Mouse (Mus musculus) mature B cell (primary cell): Measurements from ENCODE around the gene Racgap1.

Experiments
- in situ Hi-C: fragments of 300-500 bp; cut with MboI; formaldehyde crosslinking; loops from 2 replicates; pipeline ENCODE4 v1.14.3; 2019

Gene Racgap1

GRCm38 (mm10) chr15:99651163-99651872, at the start of gene Racgap1:
Racgap1 (minus strand) TSS chr15:99651656.
- in situ Hi-C loops, result no loop called here

DNA sequence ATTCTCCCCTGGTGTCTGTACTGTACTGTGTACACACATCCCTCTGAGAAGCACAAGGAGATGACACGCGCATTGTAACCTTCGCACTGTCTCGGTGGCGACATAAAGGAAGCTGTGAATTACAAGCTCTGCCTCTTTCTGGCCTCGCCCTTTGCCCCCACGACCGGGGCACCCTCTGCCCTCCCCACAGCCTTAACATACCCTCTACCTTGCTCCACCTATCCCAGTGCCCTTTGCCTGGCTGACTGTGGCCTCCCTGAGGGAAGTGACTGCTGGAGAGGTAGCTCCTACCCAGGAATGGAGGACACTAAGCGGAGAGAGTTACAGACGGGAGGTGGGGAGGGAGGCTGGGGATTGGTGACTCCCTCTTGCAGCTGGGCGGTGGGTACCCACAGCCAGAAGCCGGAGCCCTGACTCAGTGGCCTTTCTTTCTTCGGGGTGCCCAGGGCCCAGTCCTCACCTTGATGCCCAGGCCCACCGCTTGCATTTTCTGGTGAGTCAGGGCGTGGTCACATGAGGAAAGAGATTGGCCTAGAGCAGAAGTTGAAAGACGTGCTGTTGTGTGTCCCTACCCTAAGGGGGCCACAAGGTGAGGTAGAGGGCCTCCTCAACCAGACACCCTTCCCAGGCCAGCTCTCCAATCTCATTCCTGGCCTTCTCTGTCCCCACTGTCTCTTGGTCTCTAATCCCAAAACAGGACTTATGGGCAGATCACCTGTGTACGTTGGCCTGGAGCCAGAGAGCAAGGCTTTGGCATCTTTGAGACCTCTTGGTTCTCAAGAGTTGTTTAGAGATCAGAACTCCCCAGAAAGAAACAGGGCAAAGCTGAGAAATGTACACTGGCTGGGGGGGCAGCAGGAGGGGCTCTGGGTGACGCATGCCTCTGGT, 49.0 kb upstream of the Racgap1 start:
- in situ Hi-C loops, result no loop called here

DNA sequence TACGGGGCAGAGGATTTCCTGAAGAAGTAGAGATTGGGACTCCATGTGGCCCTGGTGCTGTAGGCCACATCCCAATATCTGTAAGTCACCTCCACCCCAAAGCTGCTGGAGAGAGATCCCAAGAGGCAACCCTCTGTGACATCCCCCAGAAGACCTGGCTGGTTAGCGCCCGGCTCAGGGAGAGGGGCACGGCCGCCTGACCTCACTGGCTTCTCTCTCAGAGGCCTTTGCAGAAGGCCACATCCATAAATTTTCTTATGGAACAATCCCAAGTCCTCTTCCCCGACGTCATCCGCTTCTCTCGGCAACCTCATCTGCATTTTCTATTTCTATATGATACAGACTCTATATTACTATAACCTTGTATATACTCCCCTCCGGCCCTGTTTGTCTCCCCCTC, 48.3 kb upstream of the Racgap1 start:
- in situ Hi-C loops, result no loop called here

GRCm38 (mm10) chr15:99698533-99699085, 47.2 kb upstream of the Racgap1 start:
- in situ Hi-C loops, result no loop called here

DNA sequence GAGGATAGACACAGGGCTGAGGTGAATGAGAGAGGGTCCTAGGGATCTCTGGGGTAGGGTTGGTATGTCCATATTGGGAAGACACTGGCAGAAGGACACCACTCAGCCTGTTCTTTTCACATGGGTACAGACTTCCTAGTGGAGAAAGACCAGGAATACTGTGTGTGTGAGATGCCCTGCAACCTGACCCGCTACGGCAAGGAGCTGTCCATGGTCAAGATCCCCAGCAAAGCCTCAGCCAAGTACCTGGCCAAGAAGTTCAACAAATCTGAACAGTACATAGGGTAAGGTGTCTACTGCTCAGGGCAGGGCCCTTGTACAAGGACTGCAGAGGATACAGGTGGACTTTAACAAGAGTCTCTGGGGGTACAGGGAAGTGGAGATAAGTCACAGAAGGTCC, 45.9 kb upstream of the Racgap1 start:
- in situ Hi-C loops, result no loop called here

DNA sequence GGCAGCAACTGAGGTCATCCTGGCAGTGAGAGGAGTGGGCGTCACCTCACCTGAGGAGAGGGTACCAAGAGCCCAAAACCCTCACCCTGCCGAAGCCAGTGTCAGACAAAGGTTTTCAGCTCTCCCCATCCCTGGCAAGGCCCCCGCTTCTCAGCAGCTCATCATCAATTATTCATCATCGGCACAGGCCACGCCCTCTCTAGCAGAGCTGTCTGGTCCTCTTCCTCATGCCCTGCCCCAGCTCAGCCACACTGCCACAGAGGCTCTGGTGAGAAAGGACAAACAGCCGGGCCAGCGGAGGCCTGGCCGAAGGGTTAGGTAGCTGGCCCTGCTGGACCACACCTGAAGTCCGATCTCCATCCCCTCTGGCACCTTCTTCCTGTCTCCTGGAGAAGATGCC, 40.5 kb upstream of the Racgap1 start:
- in situ Hi-C loops, result no loop called here

DNA sequence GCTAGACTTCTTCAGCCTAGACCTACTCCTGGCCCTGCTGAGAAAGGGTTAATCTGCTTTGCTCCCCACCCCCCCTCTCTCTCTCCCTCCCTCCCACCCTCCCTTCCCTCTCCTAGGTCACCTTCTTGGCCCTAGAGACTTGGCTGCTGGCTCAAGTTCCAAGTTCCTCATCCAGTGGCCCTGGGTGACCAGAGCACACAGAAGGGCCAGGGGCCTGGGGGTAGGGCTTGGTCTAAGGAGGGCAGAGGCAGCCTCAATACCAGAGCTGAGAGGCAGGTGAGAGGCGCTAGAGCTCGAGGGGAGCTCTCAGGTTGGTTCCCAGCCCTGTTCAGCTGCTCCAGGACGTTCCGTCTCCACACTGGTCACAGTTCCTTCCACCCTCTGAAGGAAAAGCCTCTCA, 39.5 kb upstream of the Racgap1 start:
- in situ Hi-C loops, result no loop called here

DNA sequence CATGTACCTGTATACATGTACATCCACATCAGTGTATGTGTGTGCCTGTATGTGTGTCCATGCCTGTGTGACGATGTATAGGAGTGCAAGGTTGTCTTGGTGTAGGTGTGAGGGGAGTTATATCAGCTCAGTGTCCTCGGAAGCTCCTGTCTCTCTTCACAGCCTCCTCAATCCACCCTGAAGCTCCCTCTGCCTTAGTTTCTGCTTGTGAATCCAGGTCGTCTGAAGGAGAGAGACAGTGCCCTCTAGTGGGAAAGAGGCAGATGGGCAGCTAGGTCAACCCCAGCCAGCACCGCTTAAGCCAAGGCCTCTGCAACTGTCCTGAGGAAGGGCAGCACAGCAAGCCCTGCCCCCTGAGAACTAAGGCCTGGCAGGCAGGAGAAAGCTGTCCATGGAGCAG, 37.3 kb upstream of the Racgap1 start:
- in situ Hi-C loops, result no loop called here

GRCm38 (mm10) chr15:99684156-99684555, 32.7 kb upstream of the Racgap1 start:
- in situ Hi-C loops, result no loop called here

DNA sequence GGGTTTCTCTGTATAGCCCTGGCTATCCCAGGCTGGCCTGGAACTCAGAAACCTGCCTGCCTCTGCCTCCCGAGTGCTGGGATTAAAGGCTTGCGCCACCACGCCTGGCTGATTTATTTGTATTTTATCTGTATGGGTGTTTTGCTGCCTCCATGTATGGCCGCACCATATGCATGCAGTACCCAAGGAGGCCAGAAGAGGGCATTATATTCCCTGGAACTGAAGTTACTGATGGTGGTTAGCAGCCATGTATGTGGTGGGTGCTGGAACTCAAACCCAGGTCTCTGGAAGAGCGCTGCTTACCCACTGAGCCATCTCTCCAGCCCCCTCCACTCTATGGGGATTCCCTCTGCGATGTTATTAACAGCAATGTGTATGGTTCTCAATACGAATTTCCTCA, 31.4 kb upstream of the Racgap1 start:
- in situ Hi-C loops, result no loop called here

DNA sequence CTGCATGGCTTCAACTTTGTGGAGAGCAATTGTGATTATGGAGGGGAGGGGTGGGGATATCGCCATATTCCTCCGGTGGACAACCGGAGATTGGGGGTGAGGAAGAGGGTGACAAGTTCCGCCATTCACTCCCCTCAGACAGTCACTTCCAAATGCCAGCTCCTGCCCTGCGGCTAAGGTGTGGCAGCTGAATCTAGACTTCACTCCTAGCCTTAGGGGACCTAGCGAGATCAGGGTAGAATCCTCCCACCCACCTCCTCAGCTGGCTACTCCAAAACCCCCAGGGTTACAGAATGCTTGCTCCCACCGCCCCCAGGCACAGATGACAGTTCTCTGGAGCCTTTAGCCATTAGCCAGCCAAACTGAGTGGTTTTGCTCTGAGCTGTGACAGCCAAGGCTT, 27.6 kb upstream of the Racgap1 start:
- in situ Hi-C loops, result no loop called here

DNA sequence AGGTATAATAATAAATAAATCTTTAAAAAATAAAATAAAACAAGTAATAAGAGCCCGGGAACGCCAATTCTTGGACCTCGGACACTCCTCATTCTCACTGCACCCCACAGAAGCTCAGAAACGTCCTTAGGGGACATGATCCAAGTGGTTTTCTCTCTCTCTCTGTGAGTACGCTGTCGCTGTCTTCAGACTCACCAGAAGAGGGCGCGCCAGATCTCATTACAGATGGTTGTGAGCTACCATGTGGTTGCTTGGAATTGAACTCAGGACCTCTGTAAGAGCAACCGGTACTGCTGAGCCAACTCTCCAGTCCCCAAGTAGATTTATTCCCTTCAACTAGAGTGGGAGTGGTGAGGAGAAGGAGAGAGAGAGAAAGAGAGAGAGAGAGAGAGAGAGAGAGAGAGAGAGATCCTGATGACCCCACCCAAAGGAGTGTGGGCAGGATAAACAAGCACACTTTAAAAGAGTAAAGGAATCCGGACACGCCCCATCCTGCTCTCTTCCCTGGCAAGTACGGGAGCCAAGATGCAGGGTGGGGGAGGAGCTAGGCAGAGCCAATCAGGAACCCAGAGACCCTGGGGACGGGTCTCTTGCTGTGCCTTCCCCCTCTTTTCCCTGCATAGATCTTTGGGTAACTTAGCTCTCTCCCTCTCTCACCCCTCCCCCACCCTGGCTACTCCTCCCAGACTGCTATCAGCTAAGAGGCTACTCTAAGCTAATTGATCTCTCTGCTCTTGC, 26.8 kb upstream of the Racgap1 start:
- in situ Hi-C loops, result no loop called here

GRCm38 (mm10) chr15:99677089-99677488, 25.6 kb upstream of the Racgap1 start:
- in situ Hi-C loops, result no loop called here

DNA sequence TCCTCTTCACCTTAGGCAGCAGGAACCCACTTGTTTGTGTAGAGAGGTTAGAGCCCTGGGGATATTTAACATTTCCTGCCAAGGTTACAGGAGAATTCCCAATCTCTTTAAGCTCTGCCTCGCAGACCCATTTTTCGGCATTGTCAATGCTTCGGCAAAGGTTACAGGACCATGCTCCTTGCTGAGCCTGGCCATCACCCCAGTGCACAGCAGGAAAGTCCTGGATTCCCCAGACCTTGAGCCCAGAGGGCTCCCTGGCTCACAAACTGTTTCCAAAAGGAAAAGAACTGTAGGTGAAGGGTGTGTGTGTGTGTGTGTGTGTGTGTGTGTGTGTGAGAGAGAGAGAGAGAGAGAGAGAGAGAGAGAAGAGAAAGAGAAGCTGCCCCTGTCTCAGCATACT, 23.4 kb upstream of the Racgap1 start:
- in situ Hi-C loops, result no loop called here

DNA sequence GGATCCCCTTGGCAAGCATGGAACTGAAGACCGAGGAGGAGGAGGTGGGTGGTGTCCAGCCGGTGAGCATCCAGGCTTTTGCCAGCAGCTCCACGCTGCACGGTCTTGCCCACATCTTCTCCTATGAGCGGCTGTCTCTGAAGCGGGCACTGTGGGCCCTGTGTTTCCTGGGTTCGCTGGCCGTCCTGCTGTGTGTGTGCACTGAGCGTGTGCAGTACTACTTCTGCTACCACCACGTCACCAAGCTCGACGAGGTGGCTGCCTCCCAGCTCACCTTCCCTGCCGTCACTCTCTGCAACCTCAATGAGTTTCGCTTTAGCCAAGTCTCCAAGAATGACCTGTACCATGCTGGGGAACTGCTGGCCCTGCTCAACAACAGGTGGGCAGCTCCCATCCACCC, 20.3 kb upstream of the Racgap1 start:
- in situ Hi-C loops, result no loop called here

DNA sequence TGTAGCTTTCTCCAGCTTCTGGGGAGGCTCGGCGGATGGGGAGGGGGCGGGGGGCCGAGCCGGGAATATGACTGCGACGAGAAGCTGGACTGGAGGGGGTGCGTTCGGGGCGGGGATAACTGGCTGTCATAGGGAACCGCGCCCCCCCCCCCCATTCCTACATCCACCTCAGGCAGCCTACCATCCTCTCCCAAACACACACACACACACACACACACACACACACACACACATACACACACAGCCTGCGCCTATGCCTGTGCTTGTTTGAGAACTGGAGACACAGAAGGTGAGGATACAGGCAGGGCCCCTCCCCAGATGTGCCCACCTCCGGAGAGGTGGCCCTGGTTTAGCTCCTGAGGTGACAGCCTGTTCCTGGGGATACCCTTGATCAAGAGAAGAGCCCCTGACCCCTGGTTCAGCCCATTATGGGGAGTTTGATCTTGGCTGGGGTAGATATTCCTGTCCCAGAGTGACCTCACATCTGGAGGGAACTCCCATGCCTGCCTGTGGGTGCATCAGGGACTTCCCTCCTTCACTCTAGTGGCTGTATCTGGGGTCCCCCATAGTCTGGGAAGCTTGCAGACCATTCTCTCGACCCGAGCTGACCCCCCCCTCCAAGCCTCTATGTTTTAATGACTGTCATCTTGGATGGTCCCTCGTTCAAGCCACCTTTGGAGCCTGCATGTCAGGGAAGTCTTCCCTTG, 19.7 kb upstream of the Racgap1 start:
- in situ Hi-C loops, result no loop called here

DNA sequence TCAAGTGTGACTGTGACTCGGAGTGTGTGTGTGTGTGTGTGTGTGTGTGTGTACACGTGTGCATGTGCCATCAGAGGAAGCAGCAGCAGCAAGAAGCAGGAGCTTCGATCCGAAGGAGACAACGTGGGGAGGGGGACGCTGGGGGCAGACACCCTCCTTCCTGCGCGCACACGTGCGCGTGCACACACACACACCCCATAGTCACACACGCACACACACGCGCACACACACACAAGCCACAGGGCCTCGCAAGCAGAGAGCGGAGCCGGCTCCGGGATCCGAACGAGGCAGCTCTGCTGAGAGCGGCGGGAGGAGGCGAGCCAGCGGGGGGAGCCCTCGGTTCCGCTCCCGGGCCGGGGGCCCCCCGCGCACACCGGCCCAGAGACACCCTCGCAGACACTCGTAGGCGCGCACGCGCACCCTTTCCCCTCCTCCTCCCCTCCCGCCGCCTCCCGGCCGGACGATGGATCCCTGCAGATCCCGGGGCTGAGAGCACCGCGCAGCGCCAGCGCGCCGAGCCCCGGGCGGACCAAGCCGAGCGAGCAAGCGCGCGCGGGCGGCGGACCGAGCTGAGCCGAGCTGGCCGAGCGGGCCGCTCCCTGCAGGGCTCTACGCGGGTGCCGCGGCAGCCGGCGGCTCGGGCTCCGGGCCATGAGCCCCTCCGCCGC, 18.8 kb upstream of the Racgap1 start, which contains the start of gene Asic1:
TSS of gene Asic1 (plus strand) at position 215 of the 668 bp plus-strand sequence.
- in situ Hi-C loops, result no loop called here

DNA sequence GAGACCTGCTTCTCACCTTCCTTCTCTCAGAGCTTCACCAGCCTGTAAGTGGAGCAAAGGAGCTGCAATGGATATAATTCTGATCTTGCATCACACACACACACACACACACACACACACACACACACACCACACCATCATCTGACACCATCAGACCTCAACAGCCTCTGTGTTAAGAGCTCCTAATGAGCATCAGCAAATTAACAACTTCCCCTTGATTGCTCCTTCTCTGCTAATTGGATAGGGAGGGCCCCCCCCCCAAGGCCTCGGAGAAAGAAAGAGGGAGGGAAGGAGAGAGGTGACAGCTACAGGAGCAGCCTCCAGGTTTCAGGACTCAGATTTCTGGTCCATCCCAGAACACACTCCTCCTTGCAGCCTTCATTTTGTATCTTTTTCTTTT, 17.9 kb upstream of the Racgap1 start:
- in situ Hi-C loops, result no loop called here

DNA sequence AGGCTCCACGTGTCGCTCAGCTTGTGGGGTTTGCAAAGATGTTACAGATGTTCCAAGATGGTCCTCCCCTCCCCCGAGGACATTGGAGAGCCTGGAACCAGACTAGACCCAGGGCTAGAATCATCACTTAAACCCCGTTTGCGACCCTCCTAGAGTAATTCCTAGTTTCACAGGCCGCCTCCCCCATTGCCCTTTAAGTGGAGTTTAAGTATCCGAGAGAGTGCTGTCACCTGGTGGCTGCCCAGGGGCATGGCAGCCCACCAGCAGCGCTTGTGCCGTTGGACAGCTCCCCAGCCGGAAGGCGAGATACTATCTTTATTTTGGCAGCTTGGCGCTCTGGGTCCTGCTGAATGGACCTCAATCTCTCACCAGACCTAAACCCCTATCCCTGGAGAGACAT, 17.4 kb upstream of the Racgap1 start:
- in situ Hi-C loops, result no loop called here

- in situ Hi-C loops, result no loop called here
Measured at GRCm38 (mm10) chr15:99667544-99667943, 16.1 kb upstream of the Racgap1 start.
